Mouse (Mus musculus): ENCODE results near the gene Rd3.
A peak's percentile ranks its signal among the peaks of the same experiment; 100 is the strongest.

Gene Rd3

DNA sequence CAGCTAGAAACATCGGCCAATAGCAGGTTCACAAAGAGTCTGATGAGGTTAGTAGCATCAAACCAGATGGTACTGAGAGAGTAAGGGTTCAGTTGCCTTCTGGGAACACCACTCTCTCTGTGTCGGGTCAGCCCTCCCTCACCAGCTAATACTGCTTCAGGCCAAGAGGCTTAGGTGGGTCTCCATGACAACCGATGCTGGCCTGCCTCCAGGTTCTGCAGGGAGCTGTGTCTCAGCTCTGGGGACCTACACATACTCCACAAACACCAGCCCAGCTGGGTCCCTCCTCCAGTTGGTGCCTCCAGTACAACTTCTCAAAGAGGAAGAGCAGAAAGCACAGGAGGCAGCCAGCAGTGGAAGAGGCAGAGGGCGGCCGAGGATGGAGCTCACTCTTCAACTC is at the start of gene Rd3:
TSS of gene Rd3 (plus strand) at position 184 of the 400 bp plus-strand sequence.
- DNase-seq (ENCODE audit: low spot score in 2 of 2) = peak; percentile 35 to 40

DNA sequence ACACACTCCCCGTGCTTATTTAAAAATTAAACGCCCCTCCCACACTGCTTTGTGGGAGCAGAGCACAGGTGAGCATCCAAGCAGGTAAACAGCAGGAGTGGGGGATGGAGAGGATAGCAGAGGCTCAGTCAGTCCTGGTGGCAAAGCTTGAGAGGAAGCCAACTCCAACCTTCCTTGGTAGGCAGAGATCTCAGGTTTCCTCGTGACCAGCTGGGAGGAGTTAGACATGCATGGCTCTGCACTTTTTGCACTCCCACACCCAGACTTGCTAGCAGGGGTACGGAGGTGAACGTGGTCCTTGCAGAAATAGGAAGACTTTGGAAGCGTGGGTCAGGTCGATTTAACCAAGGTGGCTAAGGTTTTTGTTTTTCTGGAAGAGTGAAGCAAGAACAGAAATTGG is 48.8 kb upstream of the Rd3 start:
- no peak for DNase-seq (ENCODE audit: low spot score in 2 of 2)

DNA sequence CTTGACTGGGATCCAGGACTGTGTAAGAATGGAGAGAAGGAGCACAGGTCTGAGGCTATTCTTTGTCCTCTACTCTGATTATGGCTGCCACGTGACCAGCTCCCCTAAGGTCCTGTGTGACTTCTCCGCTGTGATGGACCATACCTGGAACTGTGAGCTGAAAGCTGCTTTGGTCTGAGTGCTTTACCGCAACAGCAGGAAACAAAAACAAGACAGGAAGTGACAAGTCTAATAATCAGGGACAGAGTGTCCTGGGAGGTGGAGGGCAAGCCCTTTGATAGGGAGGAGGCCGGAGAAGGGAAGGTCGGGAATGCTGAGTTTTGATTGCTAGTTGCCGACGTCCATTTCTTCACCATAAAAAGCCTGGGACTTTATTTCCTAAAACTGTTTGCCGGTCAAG is 48.1 kb upstream of the Rd3 start:
- no peak for DNase-seq (ENCODE audit: low spot score in 2 of 2)

DNA sequence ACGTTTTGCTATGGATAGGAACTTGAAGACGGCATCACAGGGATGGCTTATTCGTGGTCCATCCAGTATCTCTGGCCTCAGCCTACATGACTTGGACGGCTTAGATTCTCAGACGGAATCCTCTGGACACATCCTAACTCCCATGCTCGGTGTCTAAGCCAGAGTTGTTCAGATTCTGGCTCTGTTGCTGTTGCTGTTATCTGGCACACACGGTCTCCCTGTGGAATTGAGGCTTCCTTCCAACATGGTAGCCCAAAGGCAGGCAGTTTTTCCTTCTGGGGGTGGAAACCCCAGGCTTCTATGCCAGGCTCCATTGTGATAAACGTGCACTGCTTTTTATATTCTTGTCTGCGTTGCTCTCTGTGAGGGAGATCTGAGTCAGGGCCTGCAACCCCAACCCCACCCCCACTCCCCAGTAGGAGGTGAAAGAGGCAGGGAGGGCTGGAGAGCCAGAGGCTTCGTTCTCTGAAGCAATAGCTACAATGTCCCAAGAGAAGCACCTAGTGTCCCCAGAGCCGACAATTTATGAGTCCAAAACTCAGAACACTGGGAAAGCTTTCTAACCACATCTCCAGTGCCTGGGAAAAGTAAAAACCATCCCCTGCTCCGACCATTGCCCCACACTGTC is 47.2 kb upstream of the Rd3 start:
- DNase-seq (ENCODE audit: low spot score in 2 of 2) = no peak

DNA sequence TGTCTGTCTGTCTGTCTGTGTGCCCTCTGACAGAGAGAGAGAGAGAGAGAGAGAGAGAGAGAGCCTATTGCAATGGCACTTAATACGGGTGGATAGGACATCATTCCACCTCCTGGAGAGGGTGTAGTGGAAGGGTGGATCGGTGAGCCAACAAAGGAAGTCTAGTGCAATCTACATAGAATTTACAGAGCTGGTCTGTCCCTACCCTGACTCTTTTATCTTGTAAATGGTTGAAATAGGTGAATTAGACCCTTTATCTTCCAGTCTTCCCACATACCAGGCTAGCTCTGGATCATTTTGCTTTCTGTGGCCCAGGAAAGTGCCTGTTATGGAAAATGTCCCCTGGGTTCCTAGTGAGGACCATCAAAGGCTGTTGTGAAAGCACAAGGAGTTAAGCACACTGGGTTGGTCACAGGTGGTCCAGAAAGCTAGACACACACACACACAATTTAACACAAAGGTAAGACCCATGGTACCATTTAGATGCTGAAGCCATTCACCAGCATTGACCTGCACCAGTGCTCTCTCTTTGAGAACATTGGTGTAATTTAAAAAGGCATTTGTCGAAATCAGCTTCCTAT is 46.6 kb upstream of the Rd3 start:
- DNase-seq (ENCODE audit: low spot score in 2 of 2) = no peak

DNA sequence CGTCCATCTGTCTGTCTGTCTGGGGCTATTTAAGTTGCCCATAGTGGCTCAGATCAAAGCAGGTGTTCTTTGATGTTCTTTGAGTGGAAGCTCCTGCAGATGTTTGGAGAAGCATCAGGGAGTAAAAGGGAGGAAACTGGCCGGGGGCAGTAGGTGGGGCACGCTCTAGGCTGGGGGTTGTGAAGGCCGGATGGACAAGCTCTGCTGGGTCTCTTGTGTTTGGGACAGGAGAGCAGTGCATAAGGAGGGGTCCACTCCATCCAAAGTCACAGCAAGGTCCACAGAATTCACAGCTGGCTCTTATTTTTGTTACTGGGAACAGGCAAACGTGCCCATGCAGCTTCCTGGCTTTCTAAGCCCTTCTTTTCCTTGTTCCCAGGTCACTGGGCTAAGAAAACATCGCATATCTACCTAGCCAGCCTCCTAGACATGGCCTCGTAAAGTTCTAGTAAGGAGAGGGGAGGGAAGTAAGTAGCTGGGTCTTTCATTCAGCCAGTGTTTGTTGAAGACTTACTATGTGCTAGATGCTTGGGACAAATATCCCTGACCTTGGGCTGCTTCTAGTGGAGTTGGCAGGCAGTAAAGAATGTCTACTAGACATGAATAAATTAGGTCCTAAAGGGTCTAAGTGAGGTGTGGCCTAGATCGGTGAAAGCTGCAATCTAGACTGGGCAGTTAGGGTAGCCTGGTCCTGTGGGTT is 44.7 kb upstream of the Rd3 start:
- no peak for DNase-seq (ENCODE audit: low spot score in 2 of 2)

DNA sequence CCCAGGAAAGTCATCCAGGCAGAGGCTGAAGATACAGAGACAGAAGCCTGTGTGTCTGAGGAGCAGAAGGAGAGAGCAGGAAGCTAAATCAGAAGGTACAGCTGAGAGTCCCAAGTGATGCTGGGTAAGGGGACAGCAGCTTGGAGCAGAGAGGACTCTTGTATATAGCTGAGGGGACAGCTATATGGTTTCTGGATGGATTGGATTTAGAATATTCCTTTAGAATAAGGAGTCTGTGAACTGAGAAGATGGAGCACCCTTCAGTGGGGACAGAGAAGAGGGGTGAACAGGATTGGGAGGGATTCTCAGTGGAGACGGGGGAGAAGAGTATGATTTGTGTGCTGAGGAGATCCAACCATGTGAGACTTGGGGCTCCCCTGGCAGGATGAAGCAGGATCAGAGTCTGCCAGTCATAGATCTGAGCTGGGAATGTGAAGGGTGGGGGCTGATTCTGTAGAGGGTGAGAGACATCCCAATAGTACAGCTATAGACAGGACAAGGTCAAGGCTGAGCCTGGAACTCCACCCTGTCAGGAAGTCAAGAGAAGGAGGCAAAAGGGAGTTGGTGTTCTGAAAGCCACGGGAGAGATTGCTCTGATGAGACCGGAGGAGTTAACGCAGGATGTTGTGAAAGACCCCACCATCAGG is 44.1 kb upstream of the Rd3 start:
- DNase-seq (ENCODE audit: low spot score in 2 of 2) = no peak

DNA sequence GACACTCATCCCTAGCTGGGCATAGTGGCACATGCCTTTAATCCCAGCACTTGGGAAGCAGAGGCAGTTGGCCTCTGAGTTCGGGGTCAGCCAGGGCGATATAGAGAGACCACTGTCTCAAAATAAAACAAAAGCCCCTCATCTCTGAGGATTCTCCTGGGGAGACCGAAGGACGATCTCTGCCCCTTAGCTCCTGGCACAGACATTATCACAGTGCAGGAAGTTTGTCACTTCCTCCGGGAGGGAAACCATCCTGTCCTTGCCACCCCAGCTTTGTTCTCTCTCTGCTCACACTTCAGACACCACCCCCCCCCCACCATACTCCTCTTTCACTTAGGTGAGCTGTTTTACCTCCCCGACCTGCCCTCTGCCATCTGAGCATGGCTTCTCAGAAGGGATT is 33.5 kb upstream of the Rd3 start:
- DNase-seq (ENCODE audit: low spot score in 2 of 2) = no peak

DNA sequence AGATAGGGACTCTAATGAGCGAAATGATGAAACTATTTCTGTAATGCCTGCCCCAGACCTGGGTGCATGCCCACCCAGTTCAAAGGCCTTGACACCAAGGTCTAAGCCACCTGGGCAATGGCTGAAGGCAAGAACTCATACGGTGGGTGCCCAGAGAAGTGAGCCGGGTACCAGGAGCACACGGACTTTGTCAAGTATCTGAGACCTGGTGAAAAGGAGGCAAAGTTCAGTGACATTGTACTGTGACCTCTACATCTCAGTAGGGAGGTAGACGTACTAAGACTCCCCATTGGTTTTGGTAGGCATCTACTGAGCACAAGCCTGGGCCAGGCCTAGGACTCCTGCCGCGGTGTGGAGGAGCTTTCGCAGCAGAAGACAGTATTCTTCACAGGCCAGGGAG is 31.8 kb upstream of the Rd3 start:
- no peak for DNase-seq (ENCODE audit: low spot score in 2 of 2)

DNA sequence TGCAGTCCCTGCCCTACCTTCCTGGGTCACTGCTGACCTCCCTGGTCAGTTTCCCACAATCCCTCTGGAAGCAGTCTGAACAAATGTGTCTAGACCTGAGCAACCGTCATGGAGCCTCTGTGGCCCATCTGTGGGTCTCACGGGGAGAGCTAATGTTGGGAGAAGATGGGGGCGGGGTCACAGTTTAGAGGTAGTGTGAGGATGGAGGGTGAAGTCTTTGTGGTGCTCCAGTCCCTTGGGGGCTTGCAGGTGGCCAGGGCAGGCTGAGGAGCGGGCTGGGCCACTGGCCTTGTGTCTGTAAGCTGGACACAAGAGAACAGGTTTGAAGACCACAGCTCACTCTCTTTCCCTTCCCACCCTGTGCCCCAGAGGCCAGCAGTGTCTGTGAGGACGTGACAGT is 31.4 kb upstream of the Rd3 start:
- no peak for DNase-seq (ENCODE audit: low spot score in 2 of 2)

DNA sequence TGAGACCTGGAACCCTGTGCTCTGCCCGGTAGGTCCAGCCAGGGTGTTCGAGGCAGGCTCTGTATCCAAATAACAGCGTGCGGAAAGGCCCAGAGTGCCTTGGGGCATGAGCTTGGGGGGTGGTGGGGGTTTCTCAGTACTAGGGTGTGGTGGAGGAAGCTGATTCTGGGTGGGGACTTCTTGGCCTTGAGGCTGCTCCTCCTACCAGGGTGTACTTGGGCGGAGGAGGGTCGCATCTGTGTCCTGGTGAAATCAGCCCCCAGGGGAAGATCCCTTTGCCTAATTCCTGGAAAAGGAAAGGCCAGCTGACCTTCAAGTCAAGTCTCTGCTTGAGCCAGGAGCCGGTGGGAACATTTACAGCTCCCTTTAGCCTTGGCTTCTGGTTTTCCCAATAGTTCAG is 30.9 kb upstream of the Rd3 start:
- no peak for DNase-seq (ENCODE audit: low spot score in 2 of 2)

DNA sequence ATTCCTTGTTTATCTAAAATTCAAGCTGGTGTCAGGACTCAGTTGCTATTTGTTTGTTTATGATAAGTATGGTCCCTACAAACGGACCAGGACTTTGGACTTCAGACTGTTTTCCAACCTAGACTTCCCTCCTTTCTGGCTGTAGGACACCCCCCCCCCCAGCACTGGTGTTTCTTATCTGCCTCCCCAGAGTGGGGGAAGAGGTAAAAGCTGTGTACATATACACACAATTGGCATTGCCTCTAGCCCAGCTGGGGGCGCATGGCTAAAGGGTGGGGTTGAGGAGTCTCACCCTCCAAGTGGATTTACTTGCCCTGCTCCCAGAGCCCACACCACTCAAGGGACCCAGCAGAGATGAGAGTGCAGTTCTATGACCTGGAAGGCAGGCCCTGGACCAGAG is 30.3 kb upstream of the Rd3 start:
- DNase-seq (ENCODE audit: low spot score in 2 of 2) = no peak

DNA sequence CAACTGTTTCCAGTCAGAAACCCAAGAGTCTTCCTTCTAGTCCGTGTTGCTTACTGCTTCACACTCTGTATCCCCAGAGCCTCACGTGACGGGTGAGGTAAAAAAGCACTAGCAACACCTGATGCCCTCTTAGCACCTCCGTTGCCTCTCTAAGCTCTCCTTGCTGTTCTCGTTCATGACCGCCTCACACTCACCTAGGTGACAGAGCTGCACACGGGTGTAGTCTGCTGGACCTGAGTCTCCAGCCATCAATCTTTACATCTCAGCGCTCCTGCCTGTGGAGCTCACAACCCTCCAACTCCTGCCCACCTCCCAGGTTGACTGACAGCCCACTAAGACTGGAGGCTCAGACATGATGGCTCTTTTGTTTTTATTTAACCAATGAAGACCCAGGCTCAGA is 29.4 kb upstream of the Rd3 start:
- no peak for DNase-seq (ENCODE audit: low spot score in 2 of 2)

DNA sequence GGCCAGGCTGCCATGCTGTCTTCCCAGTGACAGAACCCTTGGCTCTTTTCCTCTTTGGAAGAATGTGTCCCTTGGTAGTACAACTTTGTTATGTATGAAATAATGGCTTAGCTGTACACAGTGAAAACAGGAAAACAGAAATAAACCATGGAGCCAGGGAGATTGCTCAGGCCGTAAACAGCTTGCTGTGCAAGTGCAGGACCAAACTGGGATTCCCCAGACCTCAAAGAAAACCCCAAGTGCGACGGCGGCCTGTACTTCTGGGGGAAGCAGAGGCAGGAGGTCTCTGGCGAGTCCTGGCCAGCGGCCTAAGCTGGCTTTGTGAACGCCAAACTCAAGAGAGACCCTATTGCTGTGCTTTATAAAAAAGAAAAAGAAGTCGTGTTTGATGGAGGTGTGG is 28.6 kb upstream of the Rd3 start:
- DNase-seq (ENCODE audit: low spot score in 2 of 2) = no peak

DNA sequence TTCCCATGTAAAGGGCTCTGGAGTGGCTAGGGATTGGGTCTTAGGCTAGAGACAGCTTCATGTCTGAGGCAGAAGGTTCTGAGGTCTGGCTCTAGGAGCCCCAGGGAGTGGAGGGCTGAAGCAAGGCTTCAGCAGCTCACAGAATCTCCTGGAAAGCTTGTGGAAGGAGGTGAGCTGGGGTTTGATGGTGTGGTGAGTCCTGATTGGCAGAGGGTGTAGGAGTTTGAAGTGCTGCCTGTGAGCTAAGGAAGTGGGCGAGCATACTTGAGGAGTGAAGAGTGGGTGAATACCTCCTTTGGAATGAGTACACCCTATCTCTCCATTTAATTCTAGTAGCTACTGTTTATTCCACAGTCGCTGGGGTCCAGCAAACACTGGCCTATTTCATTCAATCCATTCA is 26.6 kb upstream of the Rd3 start:
- no peak for DNase-seq (ENCODE audit: low spot score in 2 of 2)

DNA sequence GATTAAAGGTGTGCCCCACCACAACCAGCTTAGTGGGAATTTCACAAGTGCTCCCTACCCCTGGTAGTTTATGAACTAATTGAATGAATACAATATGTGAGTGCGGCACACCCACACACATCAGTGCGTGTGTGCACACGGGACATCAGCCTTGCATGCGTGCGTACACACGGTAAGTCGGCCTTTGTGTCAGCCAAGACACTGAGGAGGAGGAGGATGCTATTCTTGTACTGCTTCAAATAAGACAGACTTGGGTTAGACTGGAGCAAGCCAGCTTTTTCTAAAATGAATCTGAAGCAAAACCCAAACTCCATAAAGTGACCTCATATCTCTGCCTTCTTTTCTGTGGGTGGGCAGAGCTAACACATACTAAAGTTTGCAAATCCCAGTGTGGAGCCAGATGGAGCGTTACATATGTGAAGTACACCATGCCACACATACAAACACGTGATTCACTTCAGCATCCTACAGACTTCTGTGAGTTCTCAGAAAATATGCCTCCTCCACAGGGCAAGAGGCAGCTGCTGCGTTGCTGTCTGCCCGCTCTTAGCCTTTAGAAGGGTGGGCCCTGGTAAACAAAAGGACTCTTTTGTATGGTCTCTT is 24.3 kb upstream of the Rd3 start:
- DNase-seq (ENCODE audit: low spot score in 2 of 2) = peak; percentile 27 to 57

DNA sequence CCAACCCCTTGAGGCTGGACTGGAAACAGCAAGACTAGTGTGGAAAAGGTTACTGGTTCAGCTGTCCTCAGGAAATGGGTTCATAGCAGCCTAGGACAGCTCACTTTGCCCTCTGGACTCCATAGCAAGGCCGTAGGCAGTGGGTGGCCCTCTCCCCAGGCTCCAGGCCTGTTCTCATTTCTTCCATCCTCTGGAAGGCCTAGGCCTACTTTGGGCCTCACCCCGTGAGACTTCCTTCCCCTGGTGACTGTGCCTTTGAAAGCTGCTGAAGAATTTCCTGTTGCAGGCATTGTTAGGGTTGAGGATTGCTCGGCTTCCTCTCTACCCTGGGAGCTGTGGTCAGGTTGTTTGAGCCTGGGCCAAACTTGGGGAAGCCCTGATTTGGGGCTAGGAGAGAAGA is 22.1 kb upstream of the Rd3 start:
- no peak for DNase-seq (ENCODE audit: low spot score in 2 of 2)

DNA sequence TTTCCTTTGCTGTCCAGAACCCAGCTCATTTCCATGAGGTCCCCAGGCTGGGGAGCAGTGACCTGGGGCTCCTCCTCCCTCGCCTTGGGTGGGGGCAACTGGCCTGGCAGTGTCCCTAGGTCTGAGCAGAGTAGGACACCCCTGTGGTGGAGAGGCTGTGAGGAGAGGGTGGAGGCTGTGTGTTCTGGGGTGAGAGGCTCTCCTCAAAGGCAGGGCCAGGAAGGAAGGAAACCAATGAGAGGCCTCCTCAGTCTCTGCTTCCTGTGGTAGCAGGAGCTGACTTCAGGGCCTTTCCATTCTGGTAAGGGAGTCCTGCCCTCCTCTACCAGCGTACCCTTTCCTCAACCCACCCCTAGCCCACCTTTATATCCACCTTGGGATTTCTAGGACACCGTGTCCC is 20.9 kb upstream of the Rd3 start:
- no peak for DNase-seq (ENCODE audit: low spot score in 2 of 2)

DNA sequence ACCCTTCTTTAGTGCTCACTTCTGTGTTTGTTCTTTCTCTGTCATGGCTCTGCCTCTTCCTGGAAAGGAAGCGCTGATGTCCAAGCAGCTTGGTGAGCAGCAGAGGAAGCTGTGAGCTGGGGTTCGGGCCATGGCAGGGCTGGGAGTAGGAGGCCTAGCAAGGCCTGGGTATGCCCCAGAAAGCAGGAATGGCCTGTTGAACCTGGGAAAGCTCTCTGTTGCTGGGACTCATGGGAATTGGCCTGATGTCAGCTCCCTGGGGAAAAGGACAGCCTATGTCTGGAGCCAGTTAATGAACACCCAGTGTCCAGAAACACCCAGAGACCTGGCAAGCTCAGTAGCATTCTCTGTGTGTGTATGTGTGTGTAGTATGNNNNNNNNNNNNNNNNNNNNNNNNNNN is 20.3 kb upstream of the Rd3 start:
- DNase-seq (ENCODE audit: low spot score in 2 of 2) = no peak

DNA sequence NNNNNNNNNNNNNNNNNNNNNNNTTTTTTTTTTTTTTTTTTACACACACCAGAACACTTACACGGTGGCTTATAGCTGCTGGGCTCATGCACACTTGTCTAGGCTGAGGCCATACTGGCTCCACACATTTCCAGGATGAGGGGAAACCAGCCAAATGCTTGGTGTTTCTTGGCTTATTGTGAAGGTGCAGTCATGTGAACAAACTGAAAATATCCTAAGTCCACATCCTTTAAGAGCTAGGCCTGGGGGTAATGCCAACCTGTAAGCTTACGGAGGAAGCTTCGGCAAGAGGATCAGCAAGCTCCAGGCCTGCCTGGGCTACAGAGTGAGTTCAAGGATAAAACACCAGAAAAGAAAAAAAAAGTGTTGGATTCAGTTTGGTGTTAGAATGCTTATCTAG is 19.8 kb upstream of the Rd3 start:
- no peak for DNase-seq (ENCODE audit: low spot score in 2 of 2)

DNA sequence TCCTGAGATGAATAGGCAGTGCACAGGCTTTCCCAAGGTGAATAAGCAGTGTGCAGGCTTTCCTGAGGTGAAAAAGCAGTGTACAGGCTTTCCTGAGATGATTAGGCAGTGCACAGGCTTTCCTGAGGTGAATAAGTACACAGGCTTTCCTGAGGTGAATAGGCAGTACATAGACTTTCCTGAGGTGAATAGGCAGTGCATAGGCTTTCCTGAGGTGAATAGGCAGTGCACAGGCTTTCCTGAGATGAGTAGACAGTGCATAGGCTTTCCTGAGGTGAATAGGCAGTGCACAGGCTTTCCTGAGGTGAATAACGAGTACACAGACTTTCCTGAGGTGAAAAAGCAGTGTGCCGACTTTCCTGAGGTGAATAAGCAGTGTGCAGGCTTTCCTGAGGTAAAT is 16.2 kb upstream of the Rd3 start:
- no peak for DNase-seq (ENCODE audit: low spot score in 2 of 2)

DNA sequence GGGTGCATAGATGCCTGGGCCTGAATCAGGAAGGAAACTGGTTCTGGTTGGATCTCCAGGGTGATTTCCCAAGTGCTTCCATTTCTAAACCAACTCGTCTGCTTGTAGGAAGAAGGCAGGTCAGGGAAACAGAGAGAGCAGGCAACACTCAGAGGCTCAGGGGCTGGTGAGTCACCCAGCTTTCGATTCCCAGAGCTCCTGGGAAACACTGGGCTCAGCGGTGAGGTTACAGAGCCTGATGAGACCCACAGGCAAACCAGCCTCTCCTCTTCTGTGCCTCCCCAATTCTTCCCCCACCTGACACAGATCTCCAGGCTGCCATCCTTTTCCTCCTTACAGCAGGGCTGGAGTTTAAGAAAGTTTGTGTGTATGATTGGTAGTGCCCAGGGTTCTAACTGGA is 13.8 kb upstream of the Rd3 start:
- no peak for DNase-seq (ENCODE audit: low spot score in 2 of 2)
